Mouse (Mus musculus): ENCODE data around the gene Usp29. TPM values are rescaled to one million over a fixed set of nuclear protein-coding genes. Genes with fewer than 3 reads are reported as not detected.
A peak's percentile ranks its signal among the peaks of the same experiment; 100 is the strongest.

Gene Usp29
- total and polyA plus RNA-seq, 2 experiments from 2014 or later: 2.2 to 3.2 TPM

DNA sequence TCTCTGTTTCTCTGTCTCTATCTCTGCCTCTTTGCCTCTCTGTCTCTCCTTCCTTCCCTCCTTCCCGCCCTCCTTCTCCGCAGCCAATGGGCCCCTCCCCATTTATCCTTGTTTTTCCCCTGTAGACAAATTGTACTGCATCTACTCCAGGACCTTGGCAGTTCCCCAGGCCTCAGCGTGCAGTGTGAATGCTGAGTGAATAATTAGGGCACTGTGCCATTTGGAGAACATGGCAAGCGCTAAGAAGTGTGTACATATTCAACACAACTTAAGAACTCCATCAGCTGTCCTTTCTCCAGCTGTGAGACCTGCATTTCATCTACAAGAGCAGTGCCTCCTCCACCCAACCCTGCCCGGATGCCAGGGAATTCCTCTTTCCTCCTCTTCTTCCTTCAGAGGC is 110.5 kb downstream of the Usp29 start:
- H3K36me3 ChIP-seq (replicated peaks; ENCODE audit: control insufficient read depth, insufficient read depth, low read length): no peaks in the 10 kb centered on the region
- H3K27ac ChIP-seq (ENCODE audit: low read depth): no peak overlapping the region
- no peak overlapping the region for H3K4me3 ChIP-seq (ENCODE audit: low read depth, low read length)
- H3K4me1 ChIP-seq (ENCODE audit: control insufficient read depth, insufficient read depth): no peaks in the 10 kb centered on the region
- no peak; the same call in 1 of the 2 replicates for ATAC-seq (ENCODE audit: insufficient read depth, low read depth)
- no peaks in the 10 kb centered on the region for H3K27me3 ChIP-seq (ENCODE audit: control insufficient read depth, insufficient read depth, low read length)
- TF ChIP-seq EP300 (IDR thresholded peaks at IDR 0.05; ENCODE audit: low read depth) (no peak), CTCF (IDR thresholded peaks at IDR 0.05; ENCODE audit: low read depth) (no peak)
- 44% methylated on average over 5 of the region's 5 CpGs for WGBS
- H3K9me3 ChIP-seq (replicated peaks; ENCODE audit: control insufficient read depth, low read length): no peaks in the 10 kb centered on the region
- no peak overlapping the region for H3K9ac ChIP-seq (replicated peaks; ENCODE audit: low read depth, low read length)
- DNase-seq (ENCODE audit: low spot score): peak; percentile 28
- H3K4me2 ChIP-seq (ENCODE audit: low read depth, low read length): no peak overlapping the region

DNA sequence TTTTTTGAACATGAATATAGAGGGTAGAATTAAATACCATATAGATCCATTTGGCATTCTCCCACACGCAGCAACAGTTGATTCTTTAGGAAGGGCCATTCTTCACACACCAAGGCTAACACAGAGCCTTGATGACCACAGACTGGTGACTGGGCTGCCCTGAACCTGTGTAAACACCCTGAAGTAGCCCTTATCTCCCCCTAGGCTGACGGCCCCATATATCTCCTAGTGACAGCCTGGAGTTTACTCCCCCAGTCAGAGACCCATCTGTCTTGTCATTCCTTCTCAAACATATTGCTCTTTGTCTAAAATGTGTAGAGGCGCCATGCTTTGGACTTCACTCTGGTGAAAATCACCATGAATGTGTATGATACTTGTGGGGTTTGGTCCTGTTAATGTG is 119.1 kb downstream of the Usp29 start:
- Histone ChIP-seq H3K36me3 (replicated peaks; ENCODE audit: control insufficient read depth, insufficient read depth, low read length) (no peaks in the 10 kb centered on the region), H3K9ac (replicated peaks; ENCODE audit: low read depth, low read length) (no peak overlapping the region), H3K4me1 (ENCODE audit: control insufficient read depth, insufficient read depth) (no peaks in the 10 kb centered on the region), H3K4me3 (ENCODE audit: low read depth, low read length) (no peak overlapping the region), H3K27ac (ENCODE audit: low read depth) (no peak overlapping the region), H3K27me3 (ENCODE audit: control insufficient read depth, insufficient read depth, low read length) (no peaks in the 10 kb centered on the region), H3K4me2 (ENCODE audit: low read depth, low read length) (no peak overlapping the region), H3K9me3 (replicated peaks; ENCODE audit: control insufficient read depth, low read length) (no peaks in the 10 kb centered on the region)
- no peak for DNase-seq (ENCODE audit: low spot score)
- TF ChIP-seq CTCF (IDR thresholded peaks at IDR 0.05; ENCODE audit: low read depth) (no peak), EP300 (IDR thresholded peaks at IDR 0.05; ENCODE audit: low read depth) (no peak)
- 63% methylated on average over 3 of the region's 3 CpGs for WGBS
- ATAC-seq (ENCODE audit: insufficient read depth, low read depth): no peak

DNA sequence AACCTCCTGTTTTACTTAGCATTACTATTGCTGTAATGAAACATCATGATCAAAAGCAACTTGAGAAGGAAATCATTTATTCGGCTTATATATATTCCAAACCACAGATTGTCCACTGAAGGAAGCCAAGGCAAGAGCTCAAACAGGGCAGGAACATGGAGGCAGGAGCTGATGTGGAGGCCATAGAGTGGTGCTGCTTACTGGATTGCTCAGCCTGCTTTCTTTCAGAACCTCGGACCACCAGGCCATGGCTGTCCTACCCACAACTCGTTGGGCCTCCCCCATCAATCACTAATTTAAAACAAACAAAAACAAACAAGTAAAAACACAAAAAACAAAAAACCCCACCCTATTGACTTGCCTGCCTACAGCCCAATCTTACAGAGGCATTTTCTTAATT is 119.9 kb downstream of the Usp29 start:
- Histone ChIP-seq H3K9ac (replicated peaks; ENCODE audit: low read depth, low read length) (no peak overlapping the region), H3K27me3 (ENCODE audit: control insufficient read depth, insufficient read depth, low read length) (no peaks in the 10 kb centered on the region), H3K4me3 (ENCODE audit: low read depth, low read length) (no peak overlapping the region), H3K4me2 (ENCODE audit: low read depth, low read length) (no peak overlapping the region), H3K9me3 (replicated peaks; ENCODE audit: control insufficient read depth, low read length) (no peaks in the 10 kb centered on the region), H3K4me1 (ENCODE audit: control insufficient read depth, insufficient read depth) (no peaks in the 10 kb centered on the region), H3K36me3 (replicated peaks; ENCODE audit: control insufficient read depth, insufficient read depth, low read length) (no peaks in the 10 kb centered on the region), H3K27ac (ENCODE audit: low read depth) (no peak overlapping the region)
- no peak for ATAC-seq (ENCODE audit: insufficient read depth, low read depth)
- TF ChIP-seq CTCF (IDR thresholded peaks at IDR 0.05; ENCODE audit: low read depth): no peak
- TF ChIP-seq EP300 (IDR thresholded peaks at IDR 0.05; ENCODE audit: low read depth): no peak
- DNase-seq (ENCODE audit: low spot score): no peak
- 68% methylated on average over 3 of the region's 3 CpGs for WGBS

DNA sequence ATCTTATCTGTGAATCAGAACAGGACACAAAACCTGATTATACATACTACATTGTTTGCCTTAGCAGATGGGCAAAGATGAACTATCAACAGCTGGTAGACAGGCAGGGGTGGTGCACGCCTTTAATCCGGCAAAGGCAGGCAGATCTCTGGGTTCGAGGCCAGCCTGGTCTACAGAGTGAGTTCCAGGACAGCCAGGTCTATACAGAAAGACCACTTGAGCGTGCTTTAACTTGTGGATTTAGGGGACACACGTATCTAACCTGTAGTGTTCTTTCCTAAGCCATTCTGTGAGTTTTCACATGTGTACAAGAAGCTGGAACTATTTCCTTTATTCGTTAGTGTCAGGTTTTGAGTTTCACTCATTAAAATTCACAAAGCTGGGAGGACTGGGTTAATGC is 120.9 kb downstream of the Usp29 start:
- no peaks in the 10 kb centered on the region for H3K4me1 ChIP-seq (ENCODE audit: control insufficient read depth, insufficient read depth)
- H3K9me3 ChIP-seq (replicated peaks; ENCODE audit: control insufficient read depth, low read length): no peaks in the 10 kb centered on the region
- no peaks in the 10 kb centered on the region for H3K27me3 ChIP-seq (ENCODE audit: control insufficient read depth, insufficient read depth, low read length)
- TF ChIP-seq EP300 (IDR thresholded peaks at IDR 0.05; ENCODE audit: low read depth): no peak
- no peak for TF ChIP-seq CTCF (IDR thresholded peaks at IDR 0.05; ENCODE audit: low read depth)
- H3K27ac ChIP-seq (ENCODE audit: low read depth): no peak overlapping the region
- no peak overlapping the region for H3K4me3 ChIP-seq (ENCODE audit: low read depth, low read length)
- no peaks in the 10 kb centered on the region for H3K36me3 ChIP-seq (replicated peaks; ENCODE audit: control insufficient read depth, insufficient read depth, low read length)
- no peak for DNase-seq (ENCODE audit: low spot score)
- H3K4me2 ChIP-seq (ENCODE audit: low read depth, low read length): no peak overlapping the region
- ATAC-seq (ENCODE audit: insufficient read depth, low read depth): no peak
- 83% methylated on average over 6 of the region's 6 CpGs for WGBS
- no peak overlapping the region for H3K9ac ChIP-seq (replicated peaks; ENCODE audit: low read depth, low read length)

DNA sequence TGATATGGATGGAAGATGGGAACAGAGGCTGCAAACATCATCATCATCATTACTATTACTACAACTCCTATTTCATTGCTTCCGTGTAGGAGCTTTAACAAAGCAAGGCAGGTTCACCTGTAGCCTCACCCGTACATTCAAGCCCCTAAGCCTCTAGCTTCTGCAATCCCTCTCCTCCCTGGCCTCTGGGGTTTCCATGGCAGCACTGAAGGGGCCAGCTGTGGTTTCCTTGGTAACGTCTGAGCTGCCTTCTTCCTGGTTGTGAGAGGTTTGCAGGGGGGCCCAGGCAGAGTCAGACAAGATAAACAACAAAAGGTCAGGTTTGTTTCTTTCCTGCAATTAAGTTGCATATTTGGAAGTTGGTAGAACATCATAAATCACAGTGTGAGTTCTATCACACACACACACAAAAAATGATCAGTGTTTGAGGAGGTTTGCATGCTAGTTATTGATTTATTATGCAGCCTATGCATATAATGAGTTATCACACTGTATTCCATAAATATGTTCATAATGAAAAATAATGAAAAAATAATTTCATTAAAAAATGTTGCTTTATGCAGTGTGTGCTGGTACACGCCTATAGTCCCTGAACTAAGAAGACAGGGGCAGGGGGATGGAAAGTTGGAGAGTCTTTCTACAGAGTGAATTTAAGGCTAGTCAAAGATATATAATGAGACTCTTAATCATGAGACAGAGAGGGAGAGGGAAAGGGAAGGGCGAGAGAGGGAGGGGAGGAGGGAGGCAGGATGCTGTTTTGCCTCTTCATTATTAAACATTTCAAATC is 121.5 kb downstream of the Usp29 start:
- Histone ChIP-seq H3K36me3 (replicated peaks; ENCODE audit: control insufficient read depth, insufficient read depth, low read length) (no peaks in the 10 kb centered on the region), H3K4me2 (ENCODE audit: low read depth, low read length) (no peak overlapping the region), H3K27ac (ENCODE audit: low read depth) (no peak overlapping the region), H3K9ac (replicated peaks; ENCODE audit: low read depth, low read length) (no peak overlapping the region), H3K27me3 (ENCODE audit: control insufficient read depth, insufficient read depth, low read length) (no peaks in the 10 kb centered on the region), H3K9me3 (replicated peaks; ENCODE audit: control insufficient read depth, low read length) (no peaks in the 10 kb centered on the region), H3K4me1 (ENCODE audit: control insufficient read depth, insufficient read depth) (no peaks in the 10 kb centered on the region), H3K4me3 (ENCODE audit: low read depth, low read length) (no peak overlapping the region)
- TF ChIP-seq CTCF (IDR thresholded peaks at IDR 0.05; ENCODE audit: low read depth): no peak
- TF ChIP-seq EP300 (IDR thresholded peaks at IDR 0.05; ENCODE audit: low read depth): no peak
- ATAC-seq (ENCODE audit: insufficient read depth, low read depth) (no peak), DNase-seq (ENCODE audit: low spot score) (no peak)
- WGBS: 42% methylated on average over 5 of the region's 5 CpGs
